Mouse (Mus musculus) frontal cortex, postnatal 14 days (tissue): Measurements from ENCODE around the gene Nav3.

Source experiments
- DNase-seq, 2 experiments: peaks; one replicate each; pipeline ENCODE4 v3.0.0; 2022; ENCODE audit warnings: low spot score in 2 of 2

Gene Nav3

DNA sequence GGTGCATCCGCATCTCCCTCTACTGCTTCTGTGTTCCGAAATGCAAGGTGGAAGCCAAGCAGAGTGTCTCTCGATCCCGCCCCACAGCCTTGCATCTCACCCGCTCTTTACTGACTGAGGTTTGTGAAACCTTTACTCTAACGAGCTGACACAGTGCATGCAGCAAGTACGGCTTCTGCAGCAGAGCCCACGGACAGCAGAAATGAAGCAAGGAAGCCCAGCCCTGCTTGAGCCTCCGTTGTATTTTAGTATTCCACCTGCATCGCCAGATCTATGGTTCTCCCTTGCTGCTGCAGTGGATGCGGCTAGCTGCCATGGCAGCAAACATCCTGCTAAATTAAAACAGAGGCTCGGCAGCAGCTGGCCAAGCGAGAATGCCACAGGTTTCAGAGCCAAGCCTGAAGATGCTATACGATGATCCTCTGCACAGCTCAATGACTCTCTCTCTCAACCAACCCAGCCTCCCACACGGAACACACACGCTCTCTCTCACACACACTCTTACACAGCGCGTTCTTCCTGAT is 623.2 kb downstream of the Nav3 start:
- peak in 1 of 2 experiments; percentile 29 for DNase-seq

DNA sequence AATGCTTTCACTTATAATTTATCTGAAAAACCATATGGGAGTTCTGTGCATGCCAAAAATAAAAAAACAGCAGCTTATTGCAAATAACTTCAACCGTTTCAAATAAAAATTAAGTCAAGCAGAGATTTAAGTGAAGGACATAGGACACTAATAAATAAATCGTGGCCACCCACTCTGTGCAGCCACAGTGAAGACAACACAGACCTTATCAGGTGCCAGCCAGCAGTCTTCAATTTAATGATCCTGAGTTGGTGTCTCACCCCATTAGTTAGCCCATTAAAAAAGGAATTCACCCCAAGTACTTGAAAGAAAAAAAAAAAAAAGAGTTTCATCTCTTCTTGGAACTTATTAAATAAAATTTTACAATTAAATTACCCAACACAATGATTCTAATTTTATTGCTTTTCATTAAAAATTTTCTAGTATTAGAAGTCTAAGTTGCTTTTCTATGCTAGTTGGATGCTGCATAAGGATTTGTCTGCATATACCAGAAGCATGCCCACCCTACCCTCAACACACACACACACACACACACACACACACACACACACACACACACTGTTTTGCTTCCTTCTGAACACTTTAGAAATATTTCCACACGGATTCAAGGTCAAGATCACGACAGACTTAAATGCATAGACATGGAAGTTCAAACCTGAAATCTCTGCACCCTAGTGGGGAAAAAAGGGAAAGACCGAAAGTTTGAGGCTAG is 649.1 kb downstream of the Nav3 start:
- DNase-seq, result no peak

DNA sequence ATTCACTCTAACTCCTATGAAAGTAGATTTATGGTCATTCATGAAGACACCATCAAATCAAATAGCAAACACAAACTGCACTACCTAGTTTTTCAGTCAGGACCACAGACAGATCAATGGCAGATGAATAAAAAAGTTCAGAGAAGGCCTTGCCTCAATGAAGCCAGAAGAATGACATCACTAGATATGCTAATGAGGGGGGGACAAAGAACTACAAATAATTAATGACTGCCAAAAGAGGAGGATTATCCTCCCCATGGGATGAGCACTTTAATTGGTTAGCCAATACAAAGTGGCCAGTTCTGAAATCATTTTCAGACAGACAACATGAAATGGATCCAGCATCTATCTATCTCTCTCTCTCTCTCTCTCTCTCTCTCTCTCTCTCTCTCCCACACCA is 652.6 kb downstream of the Nav3 start:
- DNase-seq, result no peak

DNA sequence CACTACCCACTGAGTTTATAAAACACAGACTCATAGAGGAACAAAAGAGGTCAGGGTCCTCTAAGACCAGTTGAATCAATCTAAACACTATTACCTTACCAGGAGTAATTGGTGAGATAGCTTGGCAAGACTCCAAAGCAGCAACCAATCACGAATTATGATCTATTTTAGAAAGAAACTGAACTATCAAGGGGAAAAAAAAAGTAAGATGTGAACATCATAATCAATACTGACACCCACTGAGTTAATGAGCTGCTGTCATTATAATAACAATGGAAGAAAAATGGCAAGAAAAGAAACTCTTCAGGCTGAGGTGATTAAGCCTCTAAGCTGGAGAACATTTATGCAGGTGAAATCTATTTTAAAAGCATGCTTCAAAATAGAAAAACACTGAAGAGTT is 653.8 kb downstream of the Nav3 start:
- no peak for DNase-seq

DNA sequence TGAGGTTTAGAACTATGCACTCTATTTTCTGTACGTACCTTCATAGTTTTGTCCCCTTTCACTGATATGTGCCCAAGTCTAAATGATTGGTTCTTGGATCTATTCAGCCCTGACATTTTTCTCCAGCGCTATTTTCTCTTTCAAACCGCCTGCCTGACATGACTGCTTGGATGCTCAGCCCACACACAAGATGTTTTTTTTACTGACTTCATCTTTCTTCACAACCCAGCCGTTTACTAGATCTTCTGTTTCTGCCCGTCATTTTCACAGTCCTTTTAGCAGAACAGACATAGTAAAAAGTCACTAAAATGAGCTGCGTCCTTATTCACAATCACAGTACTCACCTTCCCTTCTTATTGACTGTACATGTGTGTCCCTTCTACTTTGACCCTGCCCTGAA is 656.8 kb downstream of the Nav3 start:
- DNase-seq, result no peak

DNA sequence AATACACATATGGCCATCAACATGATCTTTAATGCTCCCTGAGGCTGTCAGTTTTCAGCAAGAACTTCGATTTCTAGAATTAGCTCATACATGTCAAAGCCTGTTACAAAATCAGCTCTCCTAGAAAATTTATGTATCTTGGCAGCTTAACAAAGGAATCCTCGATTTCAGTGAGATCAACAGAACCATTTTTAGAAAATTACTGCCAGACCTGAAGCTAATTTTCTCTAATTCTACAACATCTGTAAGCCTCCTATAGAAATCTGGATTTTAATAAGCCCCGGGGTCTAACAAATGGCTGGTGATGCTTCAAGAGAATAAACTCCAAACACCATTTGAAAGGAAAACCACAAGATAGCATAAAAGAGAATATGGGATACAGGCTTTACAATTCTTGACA is 659.0 kb downstream of the Nav3 start:
- DNase-seq, result no peak

DNA sequence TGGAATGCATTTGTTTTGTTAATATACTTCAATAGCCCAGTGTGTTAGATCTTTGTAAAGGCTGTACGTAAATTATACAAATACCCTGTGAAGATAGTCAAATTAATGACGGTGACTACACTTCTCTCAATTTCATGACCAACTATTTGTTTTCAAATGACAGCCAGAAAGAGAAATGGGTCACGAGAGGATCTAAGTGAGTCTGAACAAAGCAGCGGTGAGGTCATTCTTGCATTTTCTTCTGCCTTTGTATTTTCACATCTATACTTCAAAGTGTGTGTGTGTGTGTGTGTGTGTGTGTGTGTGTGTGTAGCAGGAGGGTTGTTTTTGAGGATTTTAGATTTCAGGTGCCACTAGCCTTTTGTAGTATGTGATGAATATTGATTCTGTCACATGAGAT is 662.5 kb downstream of the Nav3 start:
- DNase-seq, result no peak

DNA sequence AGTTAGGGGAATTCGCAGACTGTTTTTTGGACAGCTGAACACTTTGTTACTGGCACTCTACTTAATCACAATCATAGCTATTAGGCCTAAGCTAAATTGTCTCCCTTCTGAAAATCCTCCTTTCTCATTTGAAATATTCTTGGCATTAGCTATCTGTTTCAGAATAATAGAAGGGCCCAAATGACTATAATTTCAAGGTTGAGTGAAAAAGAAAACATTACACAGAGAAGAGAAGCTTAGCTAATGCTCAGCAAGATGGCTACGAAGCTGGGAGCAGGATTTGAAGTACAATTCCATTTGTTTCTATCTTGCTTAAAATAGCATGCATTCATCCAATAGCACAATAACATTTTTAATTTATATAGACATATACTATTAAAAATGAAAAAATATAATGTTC is 667.3 kb downstream of the Nav3 start:
- DNase-seq, result no peak

DNA sequence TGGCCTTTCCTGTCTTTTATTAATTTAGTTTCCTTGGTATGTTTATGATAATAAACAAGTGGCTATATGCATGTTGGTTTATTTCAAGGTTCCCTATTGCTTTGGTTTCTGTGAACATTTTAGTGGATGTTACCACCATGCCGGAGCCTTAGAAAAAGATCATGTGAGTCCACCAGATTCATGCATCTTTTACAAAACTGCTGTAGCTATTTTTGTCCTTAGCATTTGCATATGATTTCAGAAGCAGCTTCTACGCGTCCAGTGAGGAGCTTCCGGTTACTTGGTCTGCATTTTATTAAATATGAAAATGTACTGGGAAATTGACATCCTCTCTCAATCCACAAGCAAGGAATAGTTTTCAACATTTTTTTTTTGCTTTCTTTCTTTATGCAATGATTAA is 676.9 kb downstream of the Nav3 start:
- DNase-seq, result no peak

DNA sequence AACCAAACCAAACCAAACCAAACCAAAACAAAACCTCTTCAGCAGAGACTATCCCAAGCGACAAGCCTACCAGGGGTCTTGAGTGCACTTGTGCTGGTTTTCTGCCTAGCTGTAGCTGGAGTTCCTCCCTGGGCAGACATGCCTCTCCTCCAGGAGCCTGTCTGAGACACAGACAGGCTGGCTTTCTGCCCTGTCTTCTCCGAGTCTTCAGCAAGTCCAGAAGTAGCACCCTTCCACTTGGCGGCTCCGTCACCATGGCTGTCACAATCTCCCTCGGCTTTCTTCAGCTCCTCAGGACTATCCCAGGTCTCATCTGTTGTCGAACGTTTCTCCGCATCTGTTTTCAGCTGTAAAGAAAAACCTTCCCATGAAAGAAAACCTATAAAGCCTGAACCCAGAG is 686.9 kb downstream of the Nav3 start:
- DNase-seq, result no peak

DNA sequence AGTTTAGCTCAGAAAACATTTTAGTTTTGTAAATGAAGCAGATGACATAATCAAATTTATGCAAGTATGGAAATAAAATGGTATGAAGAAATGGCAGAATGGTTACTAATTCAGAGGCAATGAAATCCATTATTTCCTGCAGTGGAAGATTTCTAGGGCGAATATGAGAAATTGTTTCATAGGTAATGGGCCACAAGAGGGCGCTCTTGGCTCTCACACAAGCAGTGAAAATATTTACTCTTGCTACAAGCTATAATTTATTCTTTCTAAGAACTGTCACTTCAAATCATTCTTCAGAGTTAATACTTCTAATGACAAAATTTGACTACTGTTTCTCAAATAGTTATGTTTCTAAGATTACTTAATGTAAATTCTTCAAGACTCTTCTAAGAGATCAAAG is 690.4 kb downstream of the Nav3 start:
- peak in 1 of 2 experiments; percentile 60 for DNase-seq

DNA sequence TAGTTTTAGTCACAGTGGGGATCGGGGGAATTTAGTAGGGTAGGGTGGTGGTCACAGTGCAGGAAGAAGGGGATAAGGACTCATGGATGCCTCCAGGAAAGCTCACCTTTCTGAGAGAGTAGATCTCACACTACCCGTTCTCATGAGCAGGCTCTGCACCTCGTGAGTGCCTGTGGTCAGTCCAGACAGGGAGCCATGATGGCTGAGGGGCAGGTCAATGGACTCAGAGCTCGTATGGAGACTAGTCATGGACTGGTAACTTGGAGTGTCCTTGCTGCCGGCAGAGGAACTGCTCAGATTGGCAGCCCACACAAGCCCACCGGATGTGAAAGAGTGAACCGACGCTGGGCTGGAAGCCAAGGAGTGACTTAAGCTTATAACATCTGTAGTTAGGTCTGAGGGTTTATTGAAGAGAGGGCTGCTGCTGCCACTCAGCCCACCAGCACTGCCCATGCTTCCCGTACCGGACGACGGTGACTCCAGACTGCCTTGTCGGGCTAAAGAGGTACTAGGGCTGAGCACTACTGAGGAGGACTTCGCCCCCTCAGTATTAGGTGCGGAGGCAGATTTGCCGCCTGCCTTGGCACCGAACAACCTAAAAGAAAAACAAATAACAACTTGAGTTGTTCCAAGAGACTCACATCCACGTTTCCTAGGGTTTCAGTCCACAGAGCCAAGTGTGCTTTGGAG is 691.4 kb downstream of the Nav3 start:
- no peak for DNase-seq

DNA sequence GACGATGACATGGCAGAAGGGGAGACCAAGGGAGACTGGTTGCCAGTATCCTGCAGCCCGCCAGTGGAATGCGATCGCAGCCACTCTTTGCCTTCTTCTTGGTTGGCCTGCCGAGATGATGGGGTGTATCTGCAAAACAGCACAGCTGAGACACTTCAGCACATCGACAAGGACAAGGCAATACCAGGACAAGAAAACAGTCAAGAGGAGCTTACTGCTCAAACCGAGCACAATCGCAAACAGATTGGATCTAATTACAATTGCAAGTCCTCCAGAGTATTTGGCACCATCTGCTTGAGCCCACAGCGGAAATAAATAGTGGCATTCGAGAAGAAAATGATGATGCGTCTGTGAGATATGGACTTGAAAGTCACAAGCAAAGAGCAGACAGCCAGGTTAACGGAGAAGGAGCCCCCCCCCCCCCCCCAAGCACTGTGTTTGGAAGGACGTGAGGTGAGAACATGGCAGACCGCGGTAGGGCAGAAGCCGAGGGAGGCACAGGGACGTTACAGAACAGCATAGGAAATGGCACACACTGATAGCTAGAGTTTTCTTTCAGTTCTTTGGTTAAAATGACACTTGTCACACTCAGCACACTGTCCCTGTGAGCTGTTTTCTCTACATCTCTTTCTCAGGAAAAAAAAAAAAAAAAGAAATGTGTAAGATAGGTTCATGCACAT is 696.9 kb downstream of the Nav3 start:
- no peak for DNase-seq

DNA sequence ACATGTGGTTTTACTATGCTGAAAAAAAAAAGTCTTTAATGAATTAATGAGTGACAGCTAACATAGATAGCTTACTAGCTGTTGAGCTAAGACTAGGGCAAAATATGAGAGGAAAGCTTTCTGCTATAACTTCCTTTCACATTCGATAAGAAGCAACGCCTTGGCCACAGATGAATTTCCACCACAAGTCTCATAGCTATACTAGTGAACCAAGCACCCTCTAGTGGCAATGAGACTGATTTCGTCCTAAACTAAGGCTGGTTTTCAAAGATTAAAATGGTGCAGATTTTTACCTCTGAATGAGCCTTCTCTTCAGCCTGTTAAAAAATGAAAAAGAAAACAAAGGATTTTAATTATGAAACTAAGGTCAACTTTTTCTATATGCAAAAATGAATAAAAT is 709.1 kb downstream of the Nav3 start:
- no peak for DNase-seq

DNA sequence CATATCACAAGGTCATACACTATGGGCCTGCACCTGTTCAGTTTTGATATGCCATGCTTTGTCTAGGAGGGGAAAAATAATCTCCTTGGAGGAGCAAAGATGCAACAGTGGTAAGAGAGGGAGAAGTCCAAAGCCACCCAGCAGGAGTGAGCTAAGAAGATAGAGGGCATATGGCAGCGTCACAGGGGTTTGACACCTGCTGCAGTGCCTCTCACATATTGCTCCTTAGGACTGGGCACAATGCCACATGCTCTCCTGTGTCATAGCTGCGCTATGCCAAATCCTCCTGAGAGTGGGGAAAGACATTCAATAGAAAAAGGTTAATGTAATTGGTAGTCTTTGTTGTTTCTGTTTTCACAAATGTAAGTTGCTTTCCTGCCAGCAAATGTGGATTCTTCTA is 714.3 kb downstream of the Nav3 start:
- DNase-seq, result no peak

DNA sequence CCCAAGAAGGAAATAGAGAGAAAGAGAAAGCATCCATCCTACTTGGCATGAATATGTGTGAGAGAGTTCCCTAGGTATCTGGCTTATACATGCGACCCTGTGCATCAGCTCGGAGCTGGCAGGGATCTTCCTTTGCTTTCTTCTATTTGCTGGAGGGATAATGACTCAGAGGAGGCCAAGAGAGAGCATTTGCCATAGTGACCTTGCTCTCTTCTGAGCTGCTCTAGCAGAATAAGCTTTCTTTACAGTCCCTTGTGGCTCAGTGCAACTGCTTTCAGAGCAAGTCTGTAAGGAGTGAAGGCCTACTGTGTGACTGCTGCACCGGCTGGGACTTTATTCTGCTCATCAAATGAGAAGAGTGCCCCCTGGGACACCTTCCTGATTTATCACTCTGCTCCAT is 715.7 kb downstream of the Nav3 start:
- no peak for DNase-seq

DNA sequence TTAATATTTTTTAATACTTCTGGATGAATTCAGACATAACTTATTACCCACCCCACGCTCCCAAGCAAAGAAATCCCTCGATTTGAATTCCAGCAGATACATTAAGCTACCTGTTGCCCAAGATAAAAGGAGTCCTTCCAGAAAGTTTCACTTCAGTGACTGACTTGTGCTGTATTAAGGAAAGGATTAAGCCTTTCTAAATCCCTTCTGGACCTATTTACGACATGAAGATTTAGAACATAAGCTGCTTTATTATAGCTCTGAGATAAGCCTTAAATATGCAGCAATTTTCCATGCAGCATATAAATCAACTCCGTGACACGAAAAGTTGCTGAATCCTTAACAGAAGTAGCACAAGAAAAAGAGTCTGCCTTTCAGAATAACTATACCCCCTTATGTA is 732.4 kb downstream of the Nav3 start:
- DNase-seq, result no peak

DNA sequence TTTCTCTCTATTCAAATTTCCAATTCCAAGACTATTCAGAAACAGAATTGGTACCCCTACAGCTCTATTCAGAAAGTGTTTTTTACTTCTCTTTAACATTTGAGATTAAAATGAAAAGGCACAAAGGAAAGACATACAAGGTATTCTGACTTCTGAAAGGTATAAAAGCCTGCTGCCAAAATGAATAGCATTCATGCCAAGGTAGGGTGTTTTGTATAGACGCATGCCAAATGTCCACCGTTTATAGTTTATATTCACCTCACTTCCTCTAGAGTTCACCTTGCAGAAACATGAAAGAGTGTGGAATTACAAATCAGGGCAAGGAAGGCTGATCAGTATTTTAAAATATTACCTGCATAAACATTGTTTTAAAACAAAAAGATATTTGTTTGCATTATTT is 737.2 kb downstream of the Nav3 start:
- DNase-seq, result no peak

DNA sequence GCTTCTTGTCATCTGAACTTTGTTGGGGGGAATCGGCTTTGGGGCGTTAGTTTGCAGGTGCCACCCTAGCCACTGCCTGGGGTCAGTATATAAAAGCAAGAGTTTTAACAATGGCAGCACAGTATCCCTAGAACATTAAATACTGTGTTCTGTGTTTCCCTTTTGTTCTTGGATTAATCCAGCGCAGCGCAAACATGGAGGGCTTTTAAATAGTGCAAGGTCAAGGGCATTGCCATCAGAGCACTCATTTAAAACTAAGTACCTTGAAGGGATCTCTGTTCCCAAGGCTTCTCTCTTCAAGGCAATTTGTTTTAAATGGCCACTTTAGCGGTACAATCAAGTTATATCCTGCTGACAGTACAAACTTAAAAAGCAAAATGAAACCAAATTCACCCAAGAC is 737.6 kb downstream of the Nav3 start:
- no peak for DNase-seq

DNA sequence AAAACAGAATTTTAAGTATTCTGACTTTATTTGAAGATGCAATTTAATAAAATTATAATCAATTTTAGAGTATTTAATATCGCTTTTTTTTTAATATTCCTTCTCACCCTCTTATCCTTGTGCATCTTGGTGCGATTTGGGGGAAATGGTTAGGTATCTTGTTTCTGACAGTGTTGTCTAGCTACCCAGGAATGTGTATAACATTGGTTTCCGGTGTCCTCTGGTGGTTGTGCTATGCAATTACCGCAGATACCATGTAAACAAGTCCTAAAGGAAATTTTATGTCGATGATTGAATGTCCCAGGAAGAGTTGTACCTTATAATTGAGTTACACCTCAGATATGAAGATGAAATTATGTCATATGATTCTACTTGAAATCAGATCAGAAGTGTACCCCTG is 743.0 kb downstream of the Nav3 start:
- no peak for DNase-seq

DNA sequence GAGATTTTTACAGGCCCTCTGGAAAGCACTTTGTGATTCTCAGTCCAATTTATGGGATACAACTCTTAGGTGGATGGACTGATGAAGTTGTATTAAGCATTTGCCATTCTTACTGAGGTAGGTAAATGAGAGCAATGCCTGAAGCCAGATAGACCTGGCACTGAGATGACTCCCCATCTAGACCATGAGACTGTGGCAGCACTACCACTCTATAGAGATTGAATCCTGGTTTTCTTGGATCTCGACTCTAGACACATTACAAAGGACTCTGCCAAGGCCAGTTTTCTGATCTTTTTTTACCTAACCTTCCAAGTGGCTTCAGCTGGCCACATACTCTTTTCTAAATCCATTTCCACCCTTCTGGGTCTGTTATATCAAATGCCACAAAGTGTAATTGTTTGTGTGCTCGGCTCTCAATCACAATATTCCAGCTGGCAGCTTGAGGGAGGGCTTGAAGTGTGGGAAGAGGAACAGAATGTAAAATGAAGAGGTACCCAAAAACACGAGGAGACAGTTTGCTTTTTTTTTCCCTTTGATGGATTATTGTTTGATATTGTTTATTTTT is 756.2 kb downstream of the Nav3 start:
- no peak for DNase-seq

DNA sequence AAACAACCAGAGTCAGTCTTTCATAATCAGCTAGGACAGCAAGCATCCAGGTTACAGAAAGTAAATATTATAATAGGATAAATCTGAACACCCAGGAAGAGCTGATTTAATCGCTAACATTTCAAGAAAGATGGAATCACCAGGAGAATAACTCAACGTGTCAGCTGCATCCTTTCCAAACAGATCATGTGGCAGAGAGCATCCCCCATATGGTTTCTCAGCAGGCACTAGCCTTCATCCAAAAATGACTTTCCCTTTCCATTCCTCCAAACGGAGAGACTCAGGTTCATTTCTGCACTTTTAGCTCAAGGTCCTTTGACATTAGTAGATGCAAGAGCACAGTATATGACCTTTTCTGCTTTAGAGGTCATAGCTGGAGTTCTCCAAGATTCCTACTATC is 765.4 kb downstream of the Nav3 start:
- no peak for DNase-seq
